Mouse (Mus musculus): ENCODE data around the gene Kctd17. TPM values are rescaled to one million over a fixed set of nuclear protein-coding genes. Genes with fewer than 3 reads are reported as not detected.

Gene Kctd17
- polyA plus RNA-seq, 1 experiment from 2014 or later = 37.9 TPM

DNA sequence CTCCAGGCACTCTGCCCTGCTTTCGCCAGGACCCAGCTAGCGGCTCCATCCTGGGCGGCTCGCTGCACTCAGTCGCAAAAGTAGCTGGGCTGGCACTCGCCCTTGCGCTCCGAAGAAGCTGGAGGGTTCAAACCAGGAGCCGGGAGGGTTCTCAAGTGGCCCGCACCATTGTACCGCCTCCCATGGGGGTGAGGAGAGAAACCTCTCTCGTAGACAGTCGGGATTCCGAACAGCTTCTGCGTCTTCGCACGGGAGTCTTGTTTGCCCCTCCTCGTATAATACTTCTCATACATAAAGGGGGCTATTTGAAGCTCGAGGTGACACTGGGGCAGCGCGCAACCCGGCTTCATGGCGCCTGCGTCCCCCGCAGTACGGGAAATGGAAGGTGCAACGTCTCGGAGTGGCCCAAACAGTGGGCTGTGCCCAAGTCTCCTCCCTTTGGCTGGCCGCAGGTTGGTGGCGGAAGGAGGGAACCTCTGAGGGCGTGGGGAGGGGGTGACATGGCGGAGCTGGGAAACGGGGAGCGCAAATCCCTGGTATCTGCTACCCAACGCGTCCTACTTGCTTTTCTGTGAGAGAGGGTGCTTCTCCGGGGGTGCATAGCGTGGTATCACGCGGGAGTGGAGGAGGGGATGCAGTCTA is 21.9 kb upstream of the Kctd17 start, which contains the start of gene Mpst:
TSS of gene Mpst (plus strand) at position 124 of the 642 bp plus-strand sequence.
- H3K9me3 ChIP-seq (ENCODE audit: control insufficient read depth, low read length) = no peaks in the 10 kb centered on the region
- under 1% methylated on average over 40 of the region's 40 CpGs for WGBS
- H3K36me3 ChIP-seq (ENCODE audit: control insufficient read depth, insufficient read depth, low read length) = no peaks in the 10 kb centered on the region
- DNase-seq (ENCODE audit: low spot score) (peak; percentile 87), ATAC-seq (ENCODE audit: insufficient number of reproducible peaks, low FRiP score, low TSS enrichment, low read depth) (peak; percentile 84)
- peaks cover 25% of the 10 kb centered on the region for H3K27me3 ChIP-seq (ENCODE audit: control insufficient read depth, insufficient read depth, low read length)
- H3K4me1 ChIP-seq (ENCODE audit: control insufficient read depth, insufficient read depth, low read length) = peaks cover 18% of the 10 kb centered on the region
- H3K27ac ChIP-seq (replicated peaks; ENCODE audit: low read depth, low read length) = peak within 1 kb of the TSS; percentile 75
- peak within 1 kb of the TSS; percentile 56 for H3K4me3 ChIP-seq (ENCODE audit: low read depth, low read length)
- peak within 1 kb of the TSS; percentile 93 for H3K4me2 ChIP-seq (ENCODE audit: low read depth, severe bottlenecking)
- H3K9ac ChIP-seq (ENCODE audit: low read length) = peak within 1 kb of the TSS; percentile 78

DNA sequence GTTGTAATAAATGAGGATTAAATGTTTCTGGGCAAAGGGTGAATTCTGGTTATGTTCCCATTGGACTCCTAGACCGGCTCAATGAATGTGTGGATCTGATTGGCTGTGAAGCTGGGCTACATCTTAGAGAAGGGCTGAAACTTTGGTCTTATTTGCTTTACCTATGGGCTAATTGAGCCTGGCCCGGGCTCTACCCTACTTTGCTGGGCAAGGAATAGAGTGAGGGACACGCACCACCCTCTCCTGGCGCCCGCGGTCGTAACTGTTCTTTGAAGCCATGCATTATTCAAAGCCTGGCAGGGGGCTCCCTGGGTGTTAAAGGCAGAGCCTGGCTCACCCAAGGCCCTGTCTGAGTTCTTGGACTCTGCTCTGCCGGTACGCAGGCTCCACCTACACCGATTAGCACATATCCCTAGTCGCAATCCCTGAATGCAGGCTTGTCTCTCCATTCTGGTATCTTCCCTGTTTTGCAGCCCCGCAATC is 18.8 kb upstream of the Kctd17 start:
- H3K9ac ChIP-seq (ENCODE audit: low read length) = peak overlapping the region; percentile 34; the same call in 1 of the 2 replicates

GRCm38 (mm10) chr15:78413083-78413718 is 15.2 kb upstream of the Kctd17 start:
- 89% methylated on average over 14 of the region's 14 CpGs for WGBS

More for the DNA sequence above, 18.8 kb upstream of the Kctd17 start:
- peaks cover 25% of the 10 kb centered on the region for H3K27me3 ChIP-seq (ENCODE audit: control insufficient read depth, insufficient read depth, low read length)
- no peak overlapping the region; the same call in 1 of the 2 replicates for H3K4me3 ChIP-seq (ENCODE audit: low read depth, low read length)
- no peak overlapping the region for H3K27ac ChIP-seq (replicated peaks; ENCODE audit: low read depth, low read length)
- H3K9me3 ChIP-seq (ENCODE audit: control insufficient read depth, low read length) = no peaks in the 10 kb centered on the region
- peaks cover 18% of the 10 kb centered on the region for H3K4me1 ChIP-seq (ENCODE audit: control insufficient read depth, insufficient read depth, low read length)
- DNase-seq (ENCODE audit: low spot score) (no peak), ATAC-seq (ENCODE audit: insufficient number of reproducible peaks, low FRiP score, low TSS enrichment, low read depth) (no peak)
- H3K36me3 ChIP-seq (ENCODE audit: control insufficient read depth, insufficient read depth, low read length) = no peaks in the 10 kb centered on the region
- H3K4me2 ChIP-seq (ENCODE audit: low read depth, severe bottlenecking) = peak overlapping the region; percentile 41
- 9% methylated on average over 12 of the region's 12 CpGs for WGBS

GRCm38 (mm10) chr15:78413719-78414117 is 14.6 kb upstream of the Kctd17 start:
- WGBS = 63% methylated on average over 1 of the region's 1 CpGs
- peaks cover 24% of the 10 kb centered on the region for H3K27me3 ChIP-seq (ENCODE audit: control insufficient read depth, insufficient read depth, low read length)
- no peak overlapping the region for H3K4me2 ChIP-seq (ENCODE audit: low read depth, severe bottlenecking)
- ATAC-seq (ENCODE audit: insufficient number of reproducible peaks, low FRiP score, low TSS enrichment, low read depth) (no peak), DNase-seq (ENCODE audit: low spot score) (no peak)
- no peak overlapping the region for H3K27ac ChIP-seq (replicated peaks; ENCODE audit: low read depth, low read length)
- H3K4me3 ChIP-seq (ENCODE audit: low read depth, low read length) = no peak overlapping the region
- no peaks in the 10 kb centered on the region for H3K36me3 ChIP-seq (ENCODE audit: control insufficient read depth, insufficient read depth, low read length)
- no peaks in the 10 kb centered on the region for H3K9me3 ChIP-seq (ENCODE audit: control insufficient read depth, low read length)
- no peak overlapping the region for H3K9ac ChIP-seq (ENCODE audit: low read length)
- peaks cover 5% of the 10 kb centered on the region; the same call in 1 of the 2 replicates for H3K4me1 ChIP-seq (ENCODE audit: control insufficient read depth, insufficient read depth, low read length)

More at GRCm38 (mm10) chr15:78413083-78413718, 15.2 kb upstream of the Kctd17 start:
- no peak overlapping the region for H3K27ac ChIP-seq (replicated peaks; ENCODE audit: low read depth, low read length)
- H3K9ac ChIP-seq (ENCODE audit: low read length) = no peak overlapping the region
- no peak overlapping the region for H3K4me2 ChIP-seq (ENCODE audit: low read depth, severe bottlenecking)
- no peaks in the 10 kb centered on the region for H3K36me3 ChIP-seq (ENCODE audit: control insufficient read depth, insufficient read depth, low read length)
- DNase-seq (ENCODE audit: low spot score) (no peak), ATAC-seq (ENCODE audit: insufficient number of reproducible peaks, low FRiP score, low TSS enrichment, low read depth) (no peak)
- peaks cover 5% of the 10 kb centered on the region; the same call in 1 of the 2 replicates for H3K4me1 ChIP-seq (ENCODE audit: control insufficient read depth, insufficient read depth, low read length)
- H3K27me3 ChIP-seq (ENCODE audit: control insufficient read depth, insufficient read depth, low read length) = peaks cover 25% of the 10 kb centered on the region
- H3K9me3 ChIP-seq (ENCODE audit: control insufficient read depth, low read length) = no peaks in the 10 kb centered on the region
- H3K4me3 ChIP-seq (ENCODE audit: low read depth, low read length) = no peak overlapping the region

- no peaks in the 10 kb centered on the region for H3K36me3 ChIP-seq (ENCODE audit: control insufficient read depth, insufficient read depth, low read length)
- H3K4me1 ChIP-seq (ENCODE audit: control insufficient read depth, insufficient read depth, low read length) = peaks cover 5% of the 10 kb centered on the region; the same call in 1 of the 2 replicates
- WGBS = 86% methylated on average over 8 of the region's 8 CpGs
- DNase-seq (ENCODE audit: low spot score) (no peak), ATAC-seq (ENCODE audit: insufficient number of reproducible peaks, low FRiP score, low TSS enrichment, low read depth) (no peak)
- H3K9me3 ChIP-seq (ENCODE audit: control insufficient read depth, low read length) = no peaks in the 10 kb centered on the region
- H3K4me3 ChIP-seq (ENCODE audit: low read depth, low read length) = no peak overlapping the region
- no peak overlapping the region for H3K4me2 ChIP-seq (ENCODE audit: low read depth, severe bottlenecking)
- H3K9ac ChIP-seq (ENCODE audit: low read length) = no peak overlapping the region
- peaks cover 20% of the 10 kb centered on the region for H3K27me3 ChIP-seq (ENCODE audit: control insufficient read depth, insufficient read depth, low read length)
- no peak overlapping the region for H3K27ac ChIP-seq (replicated peaks; ENCODE audit: low read depth, low read length)
Measured at GRCm38 (mm10) chr15:78414157-78414556, 14.2 kb upstream of the Kctd17 start.

GRCm38 (mm10) chr15:78416937-78417336 is 11.4 kb upstream of the Kctd17 start:
- 61% methylated on average over 4 of the region's 4 CpGs for WGBS
- H3K4me1 ChIP-seq (ENCODE audit: control insufficient read depth, insufficient read depth, low read length) = no peaks in the 10 kb centered on the region
- H3K36me3 ChIP-seq (ENCODE audit: control insufficient read depth, insufficient read depth, low read length) = no peaks in the 10 kb centered on the region
- H3K27ac ChIP-seq (replicated peaks; ENCODE audit: low read depth, low read length) = no peak overlapping the region
- no peaks in the 10 kb centered on the region for H3K27me3 ChIP-seq (ENCODE audit: control insufficient read depth, insufficient read depth, low read length)
- DNase-seq (ENCODE audit: low spot score) = no peak
- no peak overlapping the region for H3K4me2 ChIP-seq (ENCODE audit: low read depth, severe bottlenecking)
- H3K9me3 ChIP-seq (ENCODE audit: control insufficient read depth, low read length) = no peaks in the 10 kb centered on the region
- no peak overlapping the region for H3K4me3 ChIP-seq (ENCODE audit: low read depth, low read length)
- H3K9ac ChIP-seq (ENCODE audit: low read length) = no peak overlapping the region
- no peak for ATAC-seq (ENCODE audit: insufficient number of reproducible peaks, low FRiP score, low TSS enrichment, low read depth)

DNA sequence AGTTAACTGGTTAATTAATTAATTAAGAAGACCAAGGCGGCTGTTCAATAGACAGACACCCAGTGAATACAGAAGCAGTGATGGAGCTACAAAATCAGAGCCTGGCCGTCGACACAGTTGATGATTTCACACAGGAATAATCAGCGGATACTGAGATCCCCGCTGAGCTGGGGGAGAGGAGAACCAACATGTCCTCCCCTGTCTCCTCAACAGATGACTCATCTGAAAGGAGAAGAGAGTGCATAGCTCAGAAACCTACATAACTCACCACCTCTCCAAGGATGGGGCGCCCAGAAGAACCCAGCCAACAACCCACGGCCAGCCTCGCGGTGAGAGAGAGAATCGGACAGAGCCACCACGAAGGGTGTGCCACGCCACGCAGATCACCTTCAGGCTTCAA is 8.0 kb upstream of the Kctd17 start:
- H3K9ac ChIP-seq (ENCODE audit: low read length) = no peak overlapping the region
- H3K27me3 ChIP-seq (ENCODE audit: control insufficient read depth, insufficient read depth, low read length) = no peaks in the 10 kb centered on the region
- no peaks in the 10 kb centered on the region for H3K4me1 ChIP-seq (ENCODE audit: control insufficient read depth, insufficient read depth, low read length)
- DNase-seq (ENCODE audit: low spot score) (no peak), ATAC-seq (ENCODE audit: insufficient number of reproducible peaks, low FRiP score, low TSS enrichment, low read depth) (no peak)
- H3K27ac ChIP-seq (replicated peaks; ENCODE audit: low read depth, low read length) = no peak overlapping the region
- no peak overlapping the region for H3K4me2 ChIP-seq (ENCODE audit: low read depth, severe bottlenecking)
- 88% methylated on average over 13 of the region's 13 CpGs for WGBS
- H3K4me3 ChIP-seq (ENCODE audit: low read depth, low read length) = no peak overlapping the region
- no peaks in the 10 kb centered on the region for H3K36me3 ChIP-seq (ENCODE audit: control insufficient read depth, insufficient read depth, low read length)
- no peaks in the 10 kb centered on the region for H3K9me3 ChIP-seq (ENCODE audit: control insufficient read depth, low read length)

DNA sequence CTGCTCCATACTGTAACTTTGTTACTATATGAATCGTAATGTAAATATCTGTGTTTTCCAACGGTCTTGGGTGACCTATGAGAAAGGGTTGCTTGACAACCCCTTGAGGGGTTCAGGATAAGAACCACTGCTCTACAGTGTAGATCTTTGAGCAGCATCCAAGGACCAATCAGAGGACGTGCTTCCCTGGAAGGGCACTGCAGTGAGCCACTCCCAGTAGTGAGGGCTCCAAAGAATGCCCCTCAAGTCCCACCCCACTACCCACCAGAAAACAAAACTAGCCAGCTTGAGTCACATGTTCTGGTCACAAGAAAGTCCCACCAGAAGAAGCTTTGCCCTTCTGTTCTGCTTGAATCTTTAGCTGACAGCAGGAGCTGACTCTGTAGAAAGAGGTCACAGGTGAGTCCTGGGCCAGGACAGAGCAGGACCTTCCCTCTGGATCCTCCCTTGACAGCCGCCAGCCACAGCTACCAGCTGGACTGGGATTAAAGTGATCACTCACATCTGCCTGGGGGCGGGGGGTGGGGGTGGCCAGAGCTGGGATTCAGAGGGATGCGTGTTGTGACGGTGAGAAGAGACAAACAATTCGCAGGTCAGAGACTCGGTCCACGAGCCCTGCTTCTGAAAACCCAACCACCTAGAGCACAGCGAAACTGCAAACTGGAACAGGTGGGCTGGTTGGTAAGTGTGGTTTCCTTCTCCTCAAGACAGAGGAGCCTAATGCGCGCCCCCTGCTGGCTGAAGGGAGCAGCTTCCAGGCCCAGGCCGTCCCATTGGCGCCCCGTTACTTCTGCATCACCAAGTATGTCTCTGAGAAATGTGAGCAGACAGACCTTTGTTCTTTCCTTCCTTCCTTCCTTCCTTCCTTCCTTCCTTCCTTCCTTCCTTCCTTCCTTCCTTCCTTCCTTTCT is 6.1 kb upstream of the Kctd17 start:
- H3K27ac ChIP-seq (replicated peaks; ENCODE audit: low read depth, low read length) = no peak overlapping the region
- H3K4me1 ChIP-seq (ENCODE audit: control insufficient read depth, insufficient read depth, low read length) = no peaks in the 10 kb centered on the region
- no peaks in the 10 kb centered on the region for H3K9me3 ChIP-seq (ENCODE audit: control insufficient read depth, low read length)
- H3K9ac ChIP-seq (ENCODE audit: low read length) = no peak overlapping the region
- H3K4me3 ChIP-seq (ENCODE audit: low read depth, low read length) = no peak overlapping the region
- H3K36me3 ChIP-seq (ENCODE audit: control insufficient read depth, insufficient read depth, low read length) = no peaks in the 10 kb centered on the region
- ATAC-seq (ENCODE audit: insufficient number of reproducible peaks, low FRiP score, low TSS enrichment, low read depth) = no peak; the same call in 1 of the 2 replicates
- no peaks in the 10 kb centered on the region for H3K27me3 ChIP-seq (ENCODE audit: control insufficient read depth, insufficient read depth, low read length)
- peak; percentile 90 for DNase-seq (ENCODE audit: low spot score)
- WGBS = 17% methylated on average over 16 of the region's 16 CpGs
- H3K4me2 ChIP-seq (ENCODE audit: low read depth, severe bottlenecking) = no peak overlapping the region

Data from limb, embryonic 11.5 days (tissue).